Mouse (Mus musculus) lung, postnatal 0 days (tissue): ENCODE data around the gene Xk.

Experiments
- CTCF ChIP-seq: IDR thresholded peaks from 2 replicates; pipeline ENCODE4 v1.5.1; 2016; ENCODE audit warnings: antibody characterized with exemption, mild to moderate bottlenecking
- EP300 ChIP-seq: IDR thresholded peaks from 2 replicates; pipeline ENCODE4 v1.6.1; 2016; ENCODE audit warnings: antibody characterized with exemption, mild to moderate bottlenecking, control low read depth

DNA sequence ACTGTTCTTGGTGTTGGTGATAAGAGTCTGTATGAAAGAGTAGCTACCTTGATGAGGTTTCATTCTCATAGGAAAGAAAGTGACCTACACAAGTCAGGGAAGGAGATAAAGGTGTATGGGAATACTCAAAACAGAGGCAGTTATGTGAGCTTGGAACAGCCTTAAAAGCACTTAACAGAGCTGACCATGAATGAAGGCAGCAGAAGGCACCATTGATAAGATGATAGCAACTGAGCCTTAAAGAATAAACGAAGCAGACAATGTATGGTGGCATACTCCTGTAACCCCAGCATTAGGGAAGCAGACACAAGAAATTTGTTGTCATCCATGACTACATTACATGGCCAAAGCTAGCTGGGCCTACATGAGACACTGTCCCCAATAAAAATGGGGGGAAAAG, 30.9 kb downstream of the Xk start:
- TF ChIP-seq CTCF (no peak), EP300 (no peak)
